Mouse (Mus musculus) hindbrain, embryonic 13.5 days (tissue): ENCODE results near the gene Ttc28. TPM values are rescaled to one million over a fixed set of nuclear protein-coding genes. Genes with fewer than 3 reads are reported as not detected.

Source experiments
- ATAC-seq: fragments of 200-750 bp; cut with Nextera tagmentation; 2 replicates; pipeline ENCODE4 v1.8.0; 2017; ENCODE audit warnings: moderate TSS enrichment; ENCODE audit not compliant: low FRiP score
- H3K27ac ChIP-seq: fragments of 300-500 bp; sonication (generic); 2 replicates; pipeline ENCODE4 v1.5.1; 2015; ENCODE audit warnings: inconsistent platforms, mild to moderate bottlenecking, moderate library complexity
- H3K27me3 ChIP-seq: fragments of 300-500 bp; sonication (generic); 2 replicates; pipeline ENCODE4 v1.6.1; 2015; ENCODE audit warnings: mild to moderate bottlenecking, inconsistent platforms
- H3K36me3 ChIP-seq: fragments of 300-500 bp; sonication (generic); 2 replicates; pipeline ENCODE4 v1.6.1; 2015; ENCODE audit warnings: mild to moderate bottlenecking, inconsistent platforms
- H3K4me1 ChIP-seq: fragments of 300-500 bp; sonication (generic); replicated peaks from 2 replicates; pipeline ENCODE4 v1.6.1; 2015; ENCODE audit warnings: inconsistent platforms
- H3K4me2 ChIP-seq: fragments of 300-500 bp; sonication (generic); 2 replicates; pipeline ENCODE4 v1.6.1; 2015; ENCODE audit warnings: inconsistent platforms, mild to moderate bottlenecking, moderate library complexity
- H3K4me3 ChIP-seq: fragments of 300-500 bp; sonication (generic); 2 replicates; pipeline ENCODE4 v1.5.1; 2015; ENCODE audit warnings: mild to moderate bottlenecking, inconsistent platforms
- H3K9ac ChIP-seq: fragments of 300-500 bp; sonication (generic); 2 replicates; pipeline ENCODE4 v1.6.1; 2015; ENCODE audit warnings: mild to moderate bottlenecking, inconsistent platforms
- H3K9me3 ChIP-seq: fragments of 300-500 bp; sonication (generic); 2 replicates; pipeline ENCODE4 v1.6.1; 2016; ENCODE audit warnings: inconsistent platforms
- WGBS: fragments of 180-500 bp; shearing (Covaris S2); methylation state at CpG from one replicate; pipeline ENCODE4 v1.1.7; 2015; 5-methylcytosine and 5-hydroxymethylcytosine counted together
- polyA plus RNA-seq: library from polyadenylated mRNA; unstranded; fragments of >200 nt; fragmentation: Nextera tagmentation; extraction: Ambion mirVana; gene quantifications from 2 replicates; pipeline ENCODE4 v1.2.1, GENCODE M21; 2015

Ttc28 gene
- polyA plus RNA-seq, 1 experiment from 2014 or later, result 20.2 TPM

DNA sequence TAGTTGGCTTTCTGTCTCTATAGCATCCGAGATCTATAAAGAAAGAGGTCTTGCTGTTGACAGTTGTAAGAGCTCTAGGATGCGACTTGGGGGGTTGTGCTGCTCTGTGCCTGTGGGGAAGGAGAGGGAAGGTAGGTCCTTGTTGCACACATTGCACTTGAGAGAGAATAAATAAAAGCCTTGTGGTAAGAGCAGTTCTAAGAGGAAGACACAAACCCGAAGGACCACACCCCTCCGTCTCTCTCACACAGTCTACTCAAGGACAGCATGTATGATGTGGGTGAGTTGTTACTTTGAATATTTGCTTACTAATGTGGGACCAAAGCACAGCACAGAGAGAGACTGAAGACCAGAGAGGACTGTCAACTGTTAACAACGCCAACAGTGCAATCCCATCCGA lies 160.2 kb downstream of the Ttc28 start:
- no peaks in the 10 kb centered on the region for H3K27me3 ChIP-seq
- ATAC-seq, result no peak
- H3K4me1 ChIP-seq, result peaks cover 78% of the 10 kb centered on the region
- WGBS, result 75% methylated on average over 6 of the region's 6 CpGs
- no peaks in the 10 kb centered on the region for H3K9me3 ChIP-seq
- H3K27ac ChIP-seq, result peak overlapping the region; percentile 75
- H3K4me3 ChIP-seq, result no peak overlapping the region
- peak overlapping the region; percentile 24; the same call in 1 of the 2 replicates for H3K9ac ChIP-seq
- no peak overlapping the region for H3K4me2 ChIP-seq
- no peaks in the 10 kb centered on the region for H3K36me3 ChIP-seq

DNA sequence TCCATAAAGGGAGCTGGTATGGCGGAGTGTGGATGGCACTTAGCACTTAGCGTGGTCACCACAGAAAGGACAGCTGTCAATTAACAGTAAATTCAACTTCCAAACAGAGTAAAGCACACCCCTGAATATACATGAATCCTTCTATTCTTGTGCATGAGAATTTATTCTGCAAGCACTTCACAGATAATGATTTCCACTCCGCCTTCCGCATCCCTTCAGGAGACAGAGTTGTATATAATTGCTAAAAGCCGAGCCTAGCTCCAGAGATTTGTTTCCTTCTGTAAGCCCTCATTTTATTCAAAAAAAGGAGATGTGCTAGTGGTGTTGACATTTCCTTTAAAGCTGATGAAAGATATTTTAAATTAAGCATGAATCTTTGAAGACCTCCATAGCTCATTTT lies 162.3 kb downstream of the Ttc28 start:
- H3K4me3 ChIP-seq, result no peak overlapping the region
- H3K4me2 ChIP-seq, result no peak overlapping the region
- no peaks in the 10 kb centered on the region for H3K36me3 ChIP-seq
- H3K27me3 ChIP-seq, result no peaks in the 10 kb centered on the region
- peak overlapping the region; percentile 73 for H3K27ac ChIP-seq
- H3K9me3 ChIP-seq, result no peaks in the 10 kb centered on the region
- no peak overlapping the region for H3K9ac ChIP-seq
- peaks cover 85% of the 10 kb centered on the region for H3K4me1 ChIP-seq
- 58% methylated on average over 5 of the region's 5 CpGs for WGBS
- no peak for ATAC-seq

DNA sequence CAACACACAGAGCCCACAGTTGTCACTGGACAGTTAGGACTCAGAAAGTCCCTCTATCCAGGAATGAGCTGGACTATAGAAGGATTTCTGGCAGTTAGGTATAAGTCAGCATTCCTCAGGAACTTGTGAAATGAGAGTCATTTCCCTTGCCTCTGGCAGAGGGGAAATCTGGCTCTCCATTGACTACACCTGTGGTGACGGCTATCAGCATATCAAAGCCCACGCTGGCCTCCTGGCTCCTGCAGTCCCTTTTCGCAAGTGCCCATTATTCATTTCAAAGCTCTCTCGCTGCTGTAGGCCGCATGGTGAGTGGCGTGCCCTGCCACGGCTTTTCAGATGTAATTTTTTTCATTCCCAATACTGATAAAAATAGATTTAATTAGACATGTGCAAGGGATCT lies 164.6 kb downstream of the Ttc28 start:
- no peak for ATAC-seq

DNA sequence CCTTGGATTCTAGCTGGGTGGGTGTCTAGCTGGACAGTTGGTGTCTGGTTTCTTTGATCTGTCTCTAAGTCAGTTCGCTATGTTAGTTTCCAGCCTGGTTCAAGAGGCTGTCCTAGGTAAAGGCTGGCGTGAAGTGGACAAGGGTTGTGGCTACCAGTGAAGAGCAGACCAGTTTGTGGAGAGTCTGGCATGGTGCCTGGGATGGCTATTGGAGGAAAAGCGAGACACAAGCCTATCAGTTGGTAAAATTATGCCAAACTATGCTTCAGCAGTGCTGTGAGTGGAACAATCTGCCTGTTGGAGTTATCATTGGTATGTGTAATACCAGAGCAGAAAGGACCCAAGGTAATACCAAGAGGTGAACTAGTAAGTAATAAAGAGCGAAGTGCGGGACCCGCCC lies 166.8 kb downstream of the Ttc28 start:
- no peak for ATAC-seq
- no peak overlapping the region for H3K9ac ChIP-seq
- H3K36me3 ChIP-seq, result no peaks in the 10 kb centered on the region
- no peak overlapping the region for H3K4me2 ChIP-seq
- H3K4me1 ChIP-seq, result peaks cover 81% of the 10 kb centered on the region
- no peaks in the 10 kb centered on the region for H3K9me3 ChIP-seq
- no peaks in the 10 kb centered on the region for H3K27me3 ChIP-seq
- 88% methylated on average over 6 of the region's 6 CpGs for WGBS
- 0 out of 2 replicates have a peak overlapping the region, but pooled peaks have one; percentile 2 for H3K27ac ChIP-seq
- no peak overlapping the region for H3K4me3 ChIP-seq

More for the DNA sequence above, 164.6 kb downstream of the Ttc28 start:
- WGBS, result 19% methylated on average over 7 of the region's 7 CpGs
- H3K27ac ChIP-seq, result peak overlapping the region; percentile 74
- peak overlapping the region; percentile 51; the same call in 1 of the 2 replicates for H3K9ac ChIP-seq
- H3K9me3 ChIP-seq, result no peaks in the 10 kb centered on the region
- no peaks in the 10 kb centered on the region for H3K27me3 ChIP-seq
- no peak overlapping the region for H3K4me3 ChIP-seq
- peaks cover 89% of the 10 kb centered on the region for H3K4me1 ChIP-seq
- no peaks in the 10 kb centered on the region for H3K36me3 ChIP-seq
- no peak overlapping the region for H3K4me2 ChIP-seq

DNA sequence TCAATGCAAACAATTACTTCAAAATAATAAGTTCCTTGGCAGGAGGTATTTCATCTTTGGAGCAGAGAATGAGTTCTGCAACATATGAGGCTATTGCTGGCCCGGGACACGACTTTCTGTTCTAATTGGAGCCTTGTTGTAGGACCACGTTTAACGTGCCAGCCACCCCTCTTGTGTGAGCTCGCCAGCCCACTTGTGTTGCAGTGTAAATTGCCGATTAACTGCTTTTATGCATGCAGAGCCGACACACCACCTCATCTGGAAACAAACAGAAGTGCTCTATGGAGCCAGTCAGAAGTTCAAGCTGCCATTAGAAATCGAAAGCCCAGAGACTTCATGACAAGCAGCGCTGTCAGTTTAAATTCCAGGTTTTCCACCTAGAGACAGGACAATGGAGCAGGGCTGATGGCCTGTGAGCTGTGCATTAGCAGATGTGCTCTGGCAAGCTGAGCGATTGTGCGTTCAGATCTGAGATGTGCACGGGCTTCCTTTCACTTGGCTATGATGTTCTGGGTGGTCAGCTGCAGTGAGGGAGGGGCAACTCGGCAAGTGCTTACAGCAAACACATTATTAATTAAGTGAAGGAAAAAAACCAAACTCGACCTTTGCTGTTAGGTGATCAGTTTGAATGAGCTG lies 167.4 kb downstream of the Ttc28 start:
- Histone ChIP-seq H3K27me3 (no peaks in the 10 kb centered on the region), H3K36me3 (no peaks in the 10 kb centered on the region), H3K9ac (peak overlapping the region; percentile 21; the same call in 1 of the 2 replicates), H3K9me3 (no peaks in the 10 kb centered on the region), H3K4me3 (no peak overlapping the region), H3K4me2 (0 out of 2 replicates have a peak overlapping the region, but pooled peaks have one; percentile 6), H3K27ac (peak overlapping the region; percentile 74), H3K4me1 (peaks cover 76% of the 10 kb centered on the region)
- 38% methylated on average over 14 of the region's 14 CpGs for WGBS
- ATAC-seq, result 0 out of 2 replicates have a peak, but pooled peaks have one; percentile 44

DNA sequence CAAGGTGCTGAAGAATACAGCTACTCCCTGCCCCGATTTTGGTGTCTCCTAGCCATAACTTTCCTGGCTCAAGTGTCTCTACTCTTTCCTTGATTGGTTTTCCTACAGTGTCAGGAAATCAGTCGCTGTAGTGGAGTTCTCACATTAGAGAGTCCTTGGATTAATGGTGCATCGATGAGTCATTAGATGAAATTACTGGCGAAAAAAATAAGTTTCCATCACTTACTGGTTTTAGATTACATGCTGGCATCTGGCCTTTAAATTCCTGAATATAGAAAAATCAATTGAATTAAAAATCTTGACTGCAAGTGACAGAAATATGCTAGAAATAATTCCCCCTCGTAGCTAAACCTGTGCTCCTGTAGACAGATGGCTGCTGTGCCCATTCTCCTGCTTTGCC lies 168.4 kb downstream of the Ttc28 start:
- WGBS, result 76% methylated on average over 5 of the region's 5 CpGs
- H3K4me3 ChIP-seq, result no peak overlapping the region
- H3K4me1 ChIP-seq, result peaks cover 70% of the 10 kb centered on the region
- no peak overlapping the region for H3K27ac ChIP-seq
- no peaks in the 10 kb centered on the region for H3K36me3 ChIP-seq
- no peaks in the 10 kb centered on the region for H3K9me3 ChIP-seq
- H3K27me3 ChIP-seq, result no peaks in the 10 kb centered on the region
- H3K4me2 ChIP-seq, result no peak overlapping the region
- ATAC-seq, result no peak
- no peak overlapping the region for H3K9ac ChIP-seq

DNA sequence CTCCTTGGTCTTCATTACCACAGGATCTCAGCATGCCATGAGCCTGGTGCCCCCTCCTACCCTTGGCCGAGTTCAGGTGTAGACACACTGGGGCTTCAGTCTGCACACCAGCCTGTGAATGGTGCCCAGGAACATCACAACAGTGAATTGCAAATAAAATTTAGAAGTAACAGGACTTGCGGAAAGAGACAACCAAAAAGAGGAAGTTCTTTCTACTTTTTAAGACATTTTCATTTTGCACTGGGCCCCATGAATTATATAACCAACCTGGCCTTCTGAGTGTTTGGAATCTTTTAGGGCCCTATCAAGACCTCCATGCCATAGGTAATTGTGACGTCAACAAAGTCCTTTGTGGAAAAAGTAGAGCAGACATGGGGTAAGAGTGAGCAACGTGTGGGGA lies 170.0 kb downstream of the Ttc28 start:
- Histone ChIP-seq H3K9ac (no peak overlapping the region), H3K4me2 (no peak overlapping the region), H3K4me1 (peaks cover 71% of the 10 kb centered on the region), H3K27me3 (no peaks in the 10 kb centered on the region), H3K36me3 (no peaks in the 10 kb centered on the region), H3K4me3 (no peak overlapping the region), H3K9me3 (no peaks in the 10 kb centered on the region), H3K27ac (no peak overlapping the region)
- WGBS, result 95% methylated on average over 4 of the region's 4 CpGs
- ATAC-seq, result no peak

DNA sequence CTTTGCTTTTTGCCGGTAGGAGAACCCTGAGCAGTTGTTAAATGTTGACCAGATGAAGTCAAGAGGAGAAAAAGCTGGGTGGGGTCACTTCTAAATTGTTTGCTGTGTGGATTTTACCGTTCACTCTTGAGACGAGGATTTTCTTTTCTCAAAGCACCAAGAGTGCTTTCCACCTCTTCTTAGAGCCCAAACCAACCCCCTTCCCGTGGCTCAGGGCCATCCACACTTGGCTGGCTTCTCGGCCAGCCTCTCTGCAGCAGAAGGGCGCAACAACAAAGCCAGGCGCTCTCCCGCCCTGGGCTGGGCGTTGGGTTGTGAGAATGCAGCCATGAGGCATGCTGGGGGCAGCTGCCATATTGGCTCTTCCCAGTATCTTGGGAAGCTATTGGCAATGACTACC lies 170.5 kb downstream of the Ttc28 start:
- no peaks in the 10 kb centered on the region for H3K36me3 ChIP-seq
- ATAC-seq, result no peak
- H3K27me3 ChIP-seq, result no peaks in the 10 kb centered on the region
- WGBS, result 78% methylated on average over 9 of the region's 9 CpGs
- no peak overlapping the region for H3K4me2 ChIP-seq
- no peak overlapping the region for H3K4me3 ChIP-seq
- H3K9me3 ChIP-seq, result no peaks in the 10 kb centered on the region
- no peak overlapping the region for H3K27ac ChIP-seq
- H3K9ac ChIP-seq, result no peak overlapping the region
- H3K4me1 ChIP-seq, result peaks cover 71% of the 10 kb centered on the region

DNA sequence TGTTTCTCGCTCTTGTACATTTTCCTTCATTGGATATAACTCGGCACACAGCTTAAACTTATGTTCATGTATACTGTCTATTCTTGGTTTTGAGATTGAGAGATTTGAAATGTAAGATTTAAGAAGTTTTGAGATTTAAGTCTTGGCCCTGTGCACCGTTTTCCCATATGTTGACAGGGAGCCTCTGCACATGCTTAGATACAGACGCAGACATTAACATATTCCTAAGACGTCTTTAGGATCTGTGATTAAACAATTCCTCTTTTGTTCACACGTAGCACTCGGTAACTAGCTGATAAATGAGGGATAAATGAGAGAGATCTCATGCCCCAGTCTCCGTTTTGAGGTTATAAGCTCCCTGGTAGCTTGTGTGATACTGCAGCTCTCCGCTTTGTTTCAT lies 174.8 kb downstream of the Ttc28 start:
- no peak for ATAC-seq
- H3K9me3 ChIP-seq, result no peaks in the 10 kb centered on the region
- peak overlapping the region; percentile 89 for H3K27ac ChIP-seq
- H3K9ac ChIP-seq, result peak overlapping the region; percentile 0; the same call in 1 of the 2 replicates
- H3K4me2 ChIP-seq, result peak overlapping the region; percentile 45
- no peaks in the 10 kb centered on the region for H3K27me3 ChIP-seq
- no peak overlapping the region for H3K4me3 ChIP-seq
- peaks cover 70% of the 10 kb centered on the region for H3K4me1 ChIP-seq
- no peaks in the 10 kb centered on the region for H3K36me3 ChIP-seq
- 32% methylated on average over 9 of the region's 9 CpGs for WGBS

DNA sequence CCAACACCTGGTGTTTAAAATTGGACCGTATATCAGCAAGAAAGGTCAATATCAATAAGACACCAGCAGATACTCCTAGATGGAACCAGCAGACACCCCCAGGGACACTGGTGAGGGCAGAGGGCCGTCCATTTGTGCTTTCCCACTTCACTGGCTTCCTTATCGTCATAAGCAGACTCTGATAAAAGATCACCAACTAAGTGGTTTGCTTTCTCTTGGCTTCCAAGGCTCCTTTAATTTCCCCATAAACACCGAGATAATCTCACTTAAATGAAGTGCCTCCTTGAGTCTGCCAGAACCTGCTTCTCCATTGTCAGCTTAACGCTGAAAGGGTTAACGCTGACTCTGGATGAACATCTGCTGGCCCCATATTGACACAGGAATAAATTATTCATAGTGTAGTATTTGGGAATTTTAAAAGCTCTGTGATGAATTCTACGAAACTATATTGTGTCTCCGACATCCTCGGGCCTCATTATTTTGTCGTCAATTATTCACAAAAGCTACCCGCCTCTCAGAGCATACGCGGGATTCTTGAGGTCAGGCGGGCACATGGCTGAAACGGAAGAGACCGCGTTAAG lies 175.3 kb downstream of the Ttc28 start:
- Histone ChIP-seq H3K9me3 (no peaks in the 10 kb centered on the region), H3K36me3 (no peaks in the 10 kb centered on the region), H3K27ac (peak overlapping the region; percentile 89), H3K4me2 (peak overlapping the region; percentile 45), H3K4me1 (peaks cover 73% of the 10 kb centered on the region), H3K4me3 (peak overlapping the region; percentile 22), H3K9ac (peak overlapping the region; percentile 53), H3K27me3 (no peaks in the 10 kb centered on the region)
- no peak for ATAC-seq
- WGBS, result 19% methylated on average over 17 of the region's 17 CpGs

DNA sequence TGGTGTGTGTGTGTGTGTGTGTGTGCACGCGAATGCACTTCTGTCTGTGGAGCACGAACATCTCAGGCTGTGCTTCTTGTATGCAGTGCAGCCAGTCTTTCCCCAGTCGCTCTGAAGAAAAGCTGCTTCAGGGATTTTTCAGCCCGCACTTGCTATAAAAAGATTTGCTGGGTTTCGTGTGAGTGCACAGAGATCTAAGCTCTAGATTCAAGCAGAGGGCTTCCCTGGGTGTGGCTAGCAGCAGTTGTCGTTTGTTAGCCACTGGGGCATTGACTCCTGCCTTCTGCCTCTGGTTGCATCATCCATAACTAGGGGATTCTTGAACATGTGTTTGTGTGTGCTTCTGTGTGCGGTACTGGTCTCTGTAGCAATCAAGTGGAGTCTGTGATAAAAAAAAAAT lies 175.9 kb downstream of the Ttc28 start:
- Histone ChIP-seq H3K27me3 (no peaks in the 10 kb centered on the region), H3K36me3 (no peaks in the 10 kb centered on the region), H3K9me3 (no peaks in the 10 kb centered on the region), H3K9ac (peak overlapping the region; percentile 53), H3K27ac (peak overlapping the region; percentile 89), H3K4me1 (peaks cover 71% of the 10 kb centered on the region), H3K4me2 (peak overlapping the region; percentile 45), H3K4me3 (peak overlapping the region; percentile 22)
- WGBS, result 36% methylated on average over 8 of the region's 8 CpGs
- ATAC-seq, result no peak; the same call in 1 of the 2 replicates

DNA sequence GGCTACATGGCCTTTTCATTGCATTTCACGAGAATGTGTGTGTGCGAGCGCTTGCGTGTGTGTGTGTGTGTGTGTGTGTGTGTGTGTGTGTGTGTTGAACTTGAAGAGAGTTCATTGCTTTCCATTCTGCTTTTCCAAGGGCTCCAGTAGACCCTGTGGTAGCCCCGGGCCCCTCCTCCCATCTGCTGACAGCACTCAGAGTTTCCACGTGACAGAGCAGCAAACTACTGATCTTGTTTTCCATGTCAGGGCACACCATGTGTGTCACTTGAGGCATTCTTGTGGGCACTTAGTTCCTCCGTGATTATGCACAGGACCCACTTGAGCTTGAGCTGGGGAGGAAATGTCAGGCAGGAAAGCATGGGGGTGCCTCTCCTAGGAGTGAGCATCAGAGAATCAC lies 177.5 kb downstream of the Ttc28 start:
- no peak overlapping the region for H3K27ac ChIP-seq
- H3K9ac ChIP-seq, result no peak overlapping the region
- peaks cover 71% of the 10 kb centered on the region for H3K4me1 ChIP-seq
- 41% methylated on average over 7 of the region's 7 CpGs for WGBS
- no peaks in the 10 kb centered on the region for H3K27me3 ChIP-seq
- H3K9me3 ChIP-seq, result no peaks in the 10 kb centered on the region
- ATAC-seq, result no peak; the same call in 1 of the 2 replicates
- H3K36me3 ChIP-seq, result no peaks in the 10 kb centered on the region
- H3K4me3 ChIP-seq, result no peak overlapping the region
- no peak overlapping the region for H3K4me2 ChIP-seq
